Mouse (Mus musculus) brain, embryonic 14.5 days (tissue): ENCODE data around the gene Nin.

Source experiments
- CTCF ChIP-seq: fragments of 200-500 bp; IDR thresholded peaks from 2 replicates; pipeline ENCODE4 v1.5.1; 2012; ENCODE audit warnings: inconsistent platforms, mild to moderate bottlenecking, moderate library complexity, borderline replicate concordance; ENCODE audit not compliant: insufficient read depth, insufficient read length; ENCODE audit errors: extremely low read depth
- POLR2A ChIP-seq: fragments of 200-500 bp; IDR thresholded peaks from 2 replicates; pipeline ENCODE4 v1.6.1; 2012; ENCODE audit warnings: mild to moderate bottlenecking, inconsistent platforms, borderline replicate concordance; ENCODE audit not compliant: poor library complexity, insufficient read depth, insufficient read length, severe bottlenecking; ENCODE audit errors: extremely low read depth

DNA sequence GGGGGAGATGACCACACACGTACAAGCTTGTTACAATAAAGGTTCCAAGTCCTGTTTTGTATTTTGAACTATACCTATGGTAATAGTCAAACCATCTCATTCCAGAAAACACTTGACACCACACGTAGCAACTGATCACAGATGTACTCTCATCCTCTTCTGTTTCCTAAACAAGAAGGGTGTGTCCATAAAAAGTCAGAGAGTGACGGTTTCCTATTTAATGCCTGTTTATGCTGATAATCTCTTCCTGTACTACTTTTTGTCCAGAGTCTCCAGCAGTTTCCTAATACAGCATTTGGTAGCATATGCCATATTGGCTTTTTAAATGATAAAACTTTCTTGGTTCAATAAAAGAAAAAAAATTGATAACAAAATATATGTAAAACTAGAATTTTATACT, 147.9 kb downstream of the Nin start:
- TF ChIP-seq CTCF (no peak), POLR2A (no peak)
